Mouse (Mus musculus) embryonic facial prominence, embryonic 10.5 days (tissue): ENCODE data around the gene Ccm2l. TPM values are rescaled to one million over a fixed set of nuclear protein-coding genes. Genes with fewer than 3 reads are reported as not detected.

Experiments
- DNase-seq: peaks from one replicate; pipeline ENCODE4 v3.0.0-alpha.2; 2017; ENCODE audit warnings: low spot score
- H3K27ac ChIP-seq: fragments of 300-500 bp; sonication (generic); replicated peaks from 2 replicates; pipeline ENCODE4 v1.5.1; 2016; ENCODE audit warnings: mild to moderate bottlenecking
- H3K27me3 ChIP-seq: fragments of 300-500 bp; sonication (generic); replicated peaks from 2 replicates; pipeline ENCODE4 v1.6.1; 2016; ENCODE audit warnings: low read depth, mild to moderate bottlenecking; ENCODE audit not compliant: poor library complexity, severe bottlenecking
- H3K36me3 ChIP-seq: fragments of 300-500 bp; sonication (generic); replicated peaks from 2 replicates; pipeline ENCODE4 v1.6.1; 2016; ENCODE audit warnings: mild to moderate bottlenecking, moderate library complexity
- H3K4me1 ChIP-seq: fragments of 300-500 bp; sonication (generic); 2 replicates; pipeline ENCODE4 v1.6.1; 2016
- H3K4me3 ChIP-seq: fragments of 300-500 bp; sonication (generic); 2 replicates; pipeline ENCODE4 v1.5.1; 2016; ENCODE audit warnings: mild to moderate bottlenecking, moderate library complexity
- H3K9me3 ChIP-seq: fragments of 300-500 bp; sonication (generic); 2 replicates; pipeline ENCODE4 v1.6.1; 2016; ENCODE audit warnings: mild to moderate bottlenecking
- WGBS: fragments of 180-500 bp; shearing (Covaris S2); methylation state at CpG from one replicate; pipeline ENCODE4 v1.1.7; 2016; 5-methylcytosine and 5-hydroxymethylcytosine counted together
- polyA plus RNA-seq: library from polyadenylated mRNA; unstranded; fragments of >200 nt; fragmentation: Nextera tagmentation; extraction: Ambion mirVana; gene quantifications from 2 replicates; pipeline ENCODE4 v1.2.1, GENCODE M21; 2016

The Ccm2l gene
- polyA plus RNA-seq, 1 experiment from 2014 or later, result 1.2 TPM

DNA sequence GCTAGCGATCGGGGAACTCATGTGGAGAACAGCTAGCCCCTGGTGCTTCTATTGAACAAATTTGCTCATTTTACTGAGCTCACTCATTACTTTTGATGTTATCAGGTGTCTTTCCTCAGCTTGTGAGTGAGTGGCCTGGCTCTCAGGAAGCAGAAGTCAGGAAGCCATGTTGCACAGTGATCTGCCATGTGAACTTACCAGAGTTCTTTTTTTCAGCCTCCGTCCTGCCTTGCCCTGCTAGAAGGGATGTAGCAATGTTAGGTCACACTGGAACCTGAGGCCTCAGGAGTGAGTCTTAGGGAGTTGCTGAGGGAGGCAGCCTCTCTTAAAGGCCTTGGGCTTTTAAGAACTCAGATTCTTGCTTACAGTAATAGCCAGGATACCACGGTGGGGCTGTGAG is 18.1 kb downstream of the Ccm2l start:
- Histone ChIP-seq H3K27me3 (no peaks in the 10 kb centered on the region), H3K4me3 (no peak overlapping the region), H3K27ac (no peak overlapping the region), H3K9me3 (no peaks in the 10 kb centered on the region), H3K4me1 (0 out of 2 replicates have a peak, but pooled peaks cover 3% of the 10 kb centered on the region), H3K36me3 (no peaks in the 10 kb centered on the region)
- DNase-seq, result no peak
- WGBS, result 87% methylated on average over 4 of the region's 4 CpGs

DNA sequence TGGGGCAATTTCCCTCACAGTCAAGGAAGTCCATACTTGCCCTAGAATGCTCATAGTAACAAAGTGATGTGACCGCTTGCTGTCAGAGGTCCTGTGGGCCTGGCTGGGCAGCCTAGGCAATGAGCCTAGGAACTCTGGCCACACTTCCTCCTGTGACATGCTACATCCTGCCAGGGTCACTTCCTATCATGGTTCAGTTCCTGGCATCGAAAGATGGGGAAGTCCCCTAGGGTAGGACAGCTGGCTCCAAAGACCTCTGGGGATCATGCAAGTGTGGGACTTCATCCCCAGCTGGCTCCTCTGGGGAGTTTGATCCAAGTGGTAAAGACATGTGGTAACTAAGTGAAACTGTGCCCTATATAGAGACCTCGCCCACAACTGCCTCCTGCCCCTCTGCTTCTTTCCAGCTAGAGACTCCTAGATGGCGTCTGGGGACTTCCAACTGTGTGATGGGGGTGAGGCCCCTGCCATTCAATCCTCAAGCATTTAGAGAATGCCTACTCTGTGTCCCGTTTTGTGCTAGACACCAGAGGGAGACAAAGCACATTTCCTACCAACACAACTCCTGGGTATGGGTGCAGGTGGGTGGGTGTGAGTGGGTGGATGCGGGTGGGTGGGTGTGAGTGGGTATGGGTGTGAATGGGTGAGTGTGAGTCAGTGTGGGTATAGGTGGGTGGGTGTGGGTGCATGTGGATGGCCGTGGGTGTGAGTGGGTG is 18.7 kb downstream of the Ccm2l start:
- Histone ChIP-seq H3K4me3 (no peak overlapping the region), H3K9me3 (no peaks in the 10 kb centered on the region)
- 63% methylated on average over 7 of the region's 7 CpGs for WGBS

DNA sequence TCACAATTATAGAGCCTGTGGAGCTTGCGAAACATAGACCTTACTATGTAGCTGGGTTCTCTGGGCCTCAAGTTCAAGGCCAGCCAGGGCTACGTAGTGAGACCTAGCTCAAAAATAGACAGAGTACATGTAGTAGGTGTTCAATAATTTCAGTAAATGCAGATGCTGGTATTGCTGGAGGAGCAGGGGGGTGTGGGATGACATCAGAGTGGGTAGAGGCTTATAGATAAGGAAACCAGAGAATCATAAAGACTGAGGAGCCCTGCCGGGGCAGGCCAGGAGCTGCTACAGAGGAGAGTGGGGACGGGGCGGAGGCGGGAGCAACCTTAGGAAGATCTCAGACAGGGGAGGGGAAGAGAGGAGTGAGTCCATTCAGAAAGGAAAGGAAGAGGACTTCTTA is 19.8 kb downstream of the Ccm2l start:
- Histone ChIP-seq H3K27me3 (no peaks in the 10 kb centered on the region), H3K27ac (no peak overlapping the region), H3K36me3 (no peaks in the 10 kb centered on the region), H3K4me3 (no peak overlapping the region), H3K4me1 (0 out of 2 replicates have a peak, but pooled peaks cover 5% of the 10 kb centered on the region), H3K9me3 (no peaks in the 10 kb centered on the region)
- DNase-seq, result no peak
- 91% methylated on average over 6 of the region's 6 CpGs for WGBS

More for the DNA sequence above, 18.7 kb downstream of the Ccm2l start:
- H3K4me1 ChIP-seq, result 0 out of 2 replicates have a peak, but pooled peaks cover 3% of the 10 kb centered on the region
- H3K36me3 ChIP-seq, result no peaks in the 10 kb centered on the region
- DNase-seq, result no peak
- no peak overlapping the region for H3K27ac ChIP-seq
- no peaks in the 10 kb centered on the region for H3K27me3 ChIP-seq

DNA sequence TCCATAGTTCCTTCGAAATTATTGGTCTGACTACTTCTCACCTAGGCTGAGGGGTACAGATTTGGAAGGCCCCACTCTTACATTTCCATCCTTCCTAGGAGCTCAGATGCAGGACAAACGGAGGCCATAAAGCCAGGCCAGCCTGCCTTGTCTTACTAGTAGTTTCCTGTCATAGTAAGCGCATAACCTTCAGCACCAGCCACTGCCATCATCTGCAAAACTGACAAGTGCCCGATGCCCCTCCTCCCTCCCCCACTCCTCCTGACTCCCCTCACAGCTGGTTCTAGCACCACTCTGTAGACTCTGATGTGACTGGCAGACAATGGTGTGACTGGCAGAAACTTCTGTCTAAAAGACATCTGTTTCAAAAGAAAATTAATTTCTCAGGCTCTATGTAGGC is 20.4 kb downstream of the Ccm2l start:
- Histone ChIP-seq H3K27me3 (no peaks in the 10 kb centered on the region), H3K4me1 (0 out of 2 replicates have a peak, but pooled peaks cover 2% of the 10 kb centered on the region), H3K4me3 (no peak overlapping the region), H3K9me3 (no peaks in the 10 kb centered on the region), H3K27ac (no peak overlapping the region), H3K36me3 (no peaks in the 10 kb centered on the region)
- no peak for DNase-seq
- WGBS, result 90% methylated on average over 4 of the region's 4 CpGs

DNA sequence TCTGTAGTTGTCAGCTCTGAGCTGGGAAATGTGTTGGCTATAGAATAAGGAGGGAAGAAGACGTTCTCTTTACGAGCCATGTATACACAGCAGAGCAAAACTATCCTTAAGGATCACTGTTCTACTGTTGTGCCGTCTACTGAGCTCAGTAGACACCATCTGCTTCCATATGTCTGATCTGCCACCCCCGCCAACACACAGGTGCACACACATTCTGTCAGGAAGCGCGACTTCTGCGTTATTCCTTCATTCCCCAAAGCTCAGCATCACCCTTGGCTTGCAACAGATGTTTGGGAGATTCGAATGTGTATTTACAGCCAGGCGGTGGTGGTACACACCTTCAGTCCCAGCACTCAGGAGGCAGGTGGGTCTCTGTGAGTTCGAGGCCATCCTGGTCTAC is 21.3 kb downstream of the Ccm2l start:
- Histone ChIP-seq H3K27ac (no peak overlapping the region), H3K4me3 (no peak overlapping the region), H3K4me1 (0 out of 2 replicates have a peak, but pooled peaks cover 2% of the 10 kb centered on the region), H3K9me3 (no peaks in the 10 kb centered on the region), H3K36me3 (no peaks in the 10 kb centered on the region), H3K27me3 (no peaks in the 10 kb centered on the region)
- WGBS, result 89% methylated on average over 10 of the region's 10 CpGs
- no peak for DNase-seq

DNA sequence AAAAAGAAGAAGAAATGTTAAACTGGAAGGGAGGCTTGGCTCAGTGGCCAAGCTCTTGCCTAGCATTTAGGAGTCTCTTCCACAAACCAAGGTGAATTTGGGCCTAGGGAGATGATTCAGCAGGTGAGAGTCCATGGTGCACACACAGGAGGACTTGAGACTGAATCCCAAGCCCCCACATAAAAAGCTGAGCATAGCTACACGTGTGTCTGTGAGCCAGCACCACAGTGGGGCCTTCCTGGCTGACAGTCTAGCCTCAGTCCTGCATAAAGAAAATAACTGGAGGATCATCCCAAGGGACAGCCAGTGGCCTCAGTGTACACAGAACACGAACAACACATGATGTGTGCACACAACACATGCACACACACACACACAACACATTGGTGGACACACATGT is 23.6 kb downstream of the Ccm2l start:
- Histone ChIP-seq H3K27ac (no peak overlapping the region), H3K4me3 (no peak overlapping the region), H3K4me1 (0 out of 2 replicates have a peak, but pooled peaks cover 2% of the 10 kb centered on the region), H3K9me3 (0 out of 2 replicates have a peak, but pooled peaks cover 3% of the 10 kb centered on the region), H3K27me3 (no peaks in the 10 kb centered on the region), H3K36me3 (no peaks in the 10 kb centered on the region)
- 57% methylated on average over 2 of the region's 2 CpGs for WGBS
- DNase-seq, result no peak

DNA sequence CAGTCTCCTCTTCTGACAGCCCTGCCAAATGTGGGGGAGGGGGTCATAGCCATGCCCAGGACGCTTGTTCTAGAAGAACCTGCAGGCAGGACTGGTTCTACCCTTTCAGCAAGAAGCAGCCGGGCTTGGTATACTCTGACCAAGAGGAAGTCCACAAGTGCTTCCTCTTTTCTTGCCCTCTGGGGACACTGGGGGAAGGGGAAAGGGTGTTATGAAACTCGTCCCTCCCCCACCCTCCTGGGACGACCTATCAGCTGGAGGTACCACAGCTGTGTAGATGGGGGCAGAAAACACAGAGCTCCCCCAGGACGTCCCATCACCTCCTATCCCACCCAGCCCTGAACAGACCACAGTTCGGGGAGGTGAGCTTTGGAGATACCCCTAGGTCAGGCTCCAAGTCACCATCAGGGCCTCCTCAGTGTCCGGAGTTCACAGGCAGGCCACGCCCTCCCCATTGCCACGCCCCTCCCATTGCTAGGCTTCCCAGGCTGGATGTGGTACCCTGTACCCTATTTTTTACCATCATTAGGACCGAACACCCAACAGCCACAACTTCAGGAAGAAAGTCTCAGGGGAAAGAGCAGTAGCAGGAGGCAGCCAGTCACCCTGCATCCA is 24.9 kb downstream of the Ccm2l start:
- DNase-seq, result no peak
- Histone ChIP-seq H3K27ac (no peak overlapping the region), H3K4me1 (0 out of 2 replicates have a peak, but pooled peaks cover 2% of the 10 kb centered on the region), H3K9me3 (0 out of 2 replicates have a peak, but pooled peaks cover 3% of the 10 kb centered on the region), H3K4me3 (no peak overlapping the region), H3K27me3 (no peaks in the 10 kb centered on the region), H3K36me3 (no peaks in the 10 kb centered on the region)
- 35% methylated on average over 10 of the region's 10 CpGs for WGBS

DNA sequence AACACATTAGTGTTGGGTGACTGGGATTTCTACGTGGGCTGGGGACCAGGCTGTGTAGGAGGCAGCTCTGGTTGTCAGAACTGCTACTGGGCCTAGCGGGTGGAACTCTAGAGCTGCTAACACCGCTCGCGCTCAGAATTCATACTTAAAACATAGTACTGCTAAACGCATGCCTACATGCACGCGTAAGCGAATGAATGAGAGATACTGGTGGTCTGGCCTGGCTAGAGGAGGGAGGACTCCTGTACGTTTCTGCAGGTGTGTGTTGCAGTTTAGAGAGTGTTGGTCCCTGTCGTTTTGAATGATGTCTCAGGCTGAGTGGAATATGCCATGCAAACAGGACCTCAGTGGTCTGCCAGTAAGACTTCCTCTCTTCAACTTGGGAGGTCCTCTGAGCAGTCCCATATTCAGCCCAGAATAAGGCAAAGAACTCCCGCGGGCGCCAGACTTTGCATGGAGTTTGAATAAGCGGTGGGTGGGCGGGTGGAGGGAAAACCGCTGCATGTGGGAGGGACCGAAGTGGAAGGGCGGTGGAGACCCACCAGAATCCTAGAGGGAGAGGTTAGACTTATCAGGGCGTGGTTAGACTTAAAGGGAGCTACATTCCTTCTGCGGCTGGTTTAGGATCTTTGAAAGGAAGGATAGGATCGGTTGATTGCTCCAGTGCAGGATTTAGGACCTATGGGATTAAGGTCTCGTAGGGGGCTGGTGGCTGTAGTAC is 41.5 kb downstream of the Ccm2l start:
- Histone ChIP-seq H3K9me3 (no peaks in the 10 kb centered on the region), H3K36me3 (no peaks in the 10 kb centered on the region), H3K27ac (no peak overlapping the region; the same call in 1 of the 2 replicates), H3K4me3 (peak overlapping the region; percentile 63), H3K4me1 (peaks cover 17% of the 10 kb centered on the region), H3K27me3 (peaks cover 70% of the 10 kb centered on the region)
- WGBS, result 35% methylated on average over 23 of the region's 23 CpGs
- peak; percentile 33 for DNase-seq

DNA sequence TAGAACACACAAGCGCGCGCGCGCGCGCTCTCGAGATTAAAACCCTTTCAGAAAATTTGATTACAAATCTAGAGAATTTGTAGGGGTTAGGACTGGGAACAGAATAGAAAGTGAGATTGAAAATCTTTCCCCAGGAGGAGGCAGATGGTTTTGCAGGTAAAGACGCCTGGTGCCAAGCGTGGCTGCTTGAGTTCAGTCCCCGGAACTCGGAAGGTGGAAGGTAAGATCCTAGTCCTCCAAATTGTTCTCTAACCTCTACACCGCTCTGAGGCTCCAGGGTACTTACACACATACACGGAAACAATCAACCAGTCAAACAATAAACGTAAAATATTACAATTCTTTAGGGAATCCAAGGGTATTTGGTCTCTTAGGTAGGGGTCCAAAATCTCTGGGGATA is 42.0 kb downstream of the Ccm2l start:
- 2% methylated on average over 15 of the region's 15 CpGs for WGBS
- DNase-seq, result peak; percentile 20
- H3K4me3 ChIP-seq, result peak overlapping the region; percentile 63
- peaks cover 70% of the 10 kb centered on the region for H3K27me3 ChIP-seq
- H3K27ac ChIP-seq, result no peak overlapping the region
- peaks cover 17% of the 10 kb centered on the region for H3K4me1 ChIP-seq
- H3K9me3 ChIP-seq, result no peaks in the 10 kb centered on the region
- no peaks in the 10 kb centered on the region for H3K36me3 ChIP-seq

DNA sequence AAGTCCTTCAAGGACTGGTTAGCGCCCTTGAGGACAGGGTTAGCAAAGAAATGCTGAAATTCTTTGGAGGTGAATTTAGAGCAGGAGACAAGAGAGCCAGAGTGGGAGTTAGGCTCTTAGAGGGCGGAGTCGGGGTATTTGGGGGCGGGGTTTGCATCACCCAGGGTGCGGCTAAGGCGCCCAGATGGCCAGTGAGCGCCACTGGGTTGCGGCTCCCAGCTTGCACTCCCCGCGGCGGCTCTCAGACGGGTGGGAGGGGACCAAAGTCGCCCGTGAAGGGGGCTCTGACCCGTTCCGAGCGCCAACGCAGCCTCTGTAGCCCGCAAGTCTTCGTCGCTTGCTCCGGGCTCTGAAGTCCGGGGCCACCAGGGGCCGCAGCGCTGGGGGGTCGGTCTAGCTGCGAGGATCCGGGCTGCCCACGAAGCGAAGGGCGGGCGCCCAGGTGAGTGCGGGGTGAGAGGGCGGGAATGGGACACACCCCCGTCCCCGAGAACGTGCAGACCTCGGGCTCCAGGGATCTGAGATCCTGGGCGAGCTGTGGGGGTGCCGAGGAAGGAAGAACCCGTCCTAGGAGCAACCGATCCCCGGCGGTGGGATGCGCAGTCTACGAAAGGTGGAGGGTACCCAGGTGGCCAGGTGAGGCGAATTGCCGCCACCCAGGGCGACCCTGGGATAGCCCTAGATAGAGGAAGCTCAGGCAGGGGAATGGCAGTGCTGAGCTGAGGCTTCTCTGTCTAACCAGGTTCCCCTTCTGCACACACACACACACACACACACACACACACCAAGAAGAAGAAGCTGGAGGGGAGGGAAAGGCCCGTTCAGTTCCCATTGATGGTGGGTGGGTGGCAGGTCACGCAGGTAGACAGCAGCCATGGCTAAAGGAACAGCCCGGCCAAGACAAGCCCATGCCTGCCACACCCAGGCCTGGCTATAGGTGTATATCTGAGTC is 42.8 kb downstream of the Ccm2l start, which contains the start of gene Hck:
Hck (plus strand) TSS at position 156 of the 952 bp plus-strand sequence.
- DNase-seq, result peak; percentile 55
- WGBS, result 4% methylated on average over 52 of the region's 52 CpGs
- H3K4me1 ChIP-seq, result peaks cover 17% of the 10 kb centered on the region
- no peak within 1 kb of the TSS; the same call in 1 of the 2 replicates for H3K27ac ChIP-seq
- no peaks in the 10 kb centered on the region for H3K36me3 ChIP-seq
- H3K4me3 ChIP-seq, result peak within 1 kb of the TSS; percentile 63
- no peaks in the 10 kb centered on the region for H3K9me3 ChIP-seq
- H3K27me3 ChIP-seq, result peaks cover 70% of the 10 kb centered on the region

DNA sequence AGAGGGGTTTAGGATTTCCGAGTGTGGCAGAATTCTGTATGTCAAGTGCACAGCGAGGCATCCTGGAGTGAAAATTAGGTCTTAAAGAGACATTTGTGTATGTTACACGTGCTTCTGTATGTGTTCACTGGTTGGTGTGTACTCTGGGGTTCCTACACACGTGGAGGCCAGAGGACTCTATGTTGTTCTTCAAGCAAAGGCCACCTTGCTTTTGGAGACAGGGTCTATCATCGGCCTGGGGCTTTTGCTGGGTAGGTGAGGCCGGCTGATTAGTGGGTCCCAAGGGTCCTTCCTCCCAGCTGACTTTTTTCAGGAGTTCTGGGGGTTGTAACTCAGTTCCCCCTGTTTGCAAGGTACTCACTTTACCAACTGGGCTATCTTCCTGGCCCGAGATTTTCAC is 43.8 kb downstream of the Ccm2l start:
- WGBS, result 71% methylated on average over 7 of the region's 7 CpGs
- DNase-seq, result no peak
- Histone ChIP-seq H3K9me3 (no peaks in the 10 kb centered on the region), H3K27me3 (peaks cover 70% of the 10 kb centered on the region), H3K27ac (no peak overlapping the region), H3K4me3 (no peak overlapping the region), H3K4me1 (peaks cover 17% of the 10 kb centered on the region), H3K36me3 (no peaks in the 10 kb centered on the region)

DNA sequence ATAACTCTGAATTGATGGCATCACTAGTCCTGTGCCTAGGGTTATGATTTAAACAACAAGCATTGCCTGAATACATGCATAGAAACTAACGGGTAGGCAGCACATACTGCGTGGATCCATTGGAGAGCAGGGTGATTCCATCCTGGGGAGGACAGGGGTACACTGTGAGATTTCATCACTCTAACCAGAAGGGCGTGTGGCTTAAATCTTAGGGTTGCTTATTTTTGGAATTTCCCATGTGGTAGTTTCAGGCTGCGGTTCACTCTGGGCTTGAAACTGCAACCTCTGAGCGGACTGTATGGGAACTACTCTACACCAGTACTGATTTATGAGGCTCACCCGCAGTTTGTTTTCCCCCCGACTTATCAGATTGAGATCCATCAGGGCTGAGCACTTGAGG is 45.5 kb downstream of the Ccm2l start:
- Histone ChIP-seq H3K4me1 (peaks cover 17% of the 10 kb centered on the region), H3K9me3 (no peaks in the 10 kb centered on the region), H3K36me3 (no peaks in the 10 kb centered on the region), H3K4me3 (no peak overlapping the region), H3K27ac (no peak overlapping the region), H3K27me3 (peaks cover 55% of the 10 kb centered on the region)
- WGBS, result 88% methylated on average over 7 of the region's 7 CpGs
- no peak for DNase-seq
